Mouse (Mus musculus): ENCODE results near the gene A530016L24Rik. TPM values are rescaled to one million over a fixed set of nuclear protein-coding genes. Genes with fewer than 3 reads are reported as not detected.
A peak's percentile ranks its signal among the peaks of the same experiment; 100 is the strongest.

Gene A530016L24Rik
- polyA plus RNA-seq (2014; fragmentation: Nextera tagmentation; extraction: Ambion mirVana): 0.27 and 0.30 TPM in 2 replicates

GRCm38 (mm10) chr12:112489134-112489533 is at the start of gene A530016L24Rik:
A530016L24Rik (plus strand) TSS chr12:112489448.
- no peak for ATAC-seq (ENCODE audit: insufficient number of reproducible peaks, insufficient read depth, low FRiP score, low read depth)
- no peak within 1 kb of the TSS for H3K27ac ChIP-seq (ENCODE audit: low read length)
- H3K4me2 ChIP-seq (replicated peaks; ENCODE audit: low read depth, low read length): no peak within 1 kb of the TSS
- H3K27me3 ChIP-seq (ENCODE audit: control insufficient read depth, insufficient read depth, low read length): no peaks in the 10 kb centered on the region
- no peak within 1 kb of the TSS for H3K4me3 ChIP-seq (ENCODE audit: low read depth, low read length)
- 84% methylated on average over 8 of the region's 8 CpGs for WGBS
- no peak within 1 kb of the TSS for H3K9ac ChIP-seq (replicated peaks; ENCODE audit: low read depth, low read length)
- H3K36me3 ChIP-seq (ENCODE audit: control insufficient read depth, insufficient read depth, low read length): no peaks in the 10 kb centered on the region
- peaks cover 12% of the 10 kb centered on the region; the same call in 1 of the 2 replicates for H3K4me1 ChIP-seq (ENCODE audit: control insufficient read depth, insufficient read depth, low read length)
- H3K9me3 ChIP-seq (ENCODE audit: control insufficient read depth, low read depth, low read length): no peaks in the 10 kb centered on the region

GRCm38 (mm10) chr12:112439993-112440392 is 49.3 kb upstream of the A530016L24Rik start:
- ATAC-seq (ENCODE audit: insufficient number of reproducible peaks, insufficient read depth, low FRiP score, low read depth): peak; percentile 38; the same call in 1 of the 2 replicates
- no peak overlapping the region for H3K27ac ChIP-seq (ENCODE audit: low read length)
- no peaks in the 10 kb centered on the region for H3K27me3 ChIP-seq (ENCODE audit: control insufficient read depth, insufficient read depth, low read length)
- H3K4me1 ChIP-seq (ENCODE audit: control insufficient read depth, insufficient read depth, low read length): no peaks in the 10 kb centered on the region; the same call in 1 of the 2 replicates
- H3K36me3 ChIP-seq (ENCODE audit: control insufficient read depth, insufficient read depth, low read length): no peaks in the 10 kb centered on the region
- H3K9ac ChIP-seq (replicated peaks; ENCODE audit: low read depth, low read length): no peak overlapping the region
- no peaks in the 10 kb centered on the region for H3K9me3 ChIP-seq (ENCODE audit: control insufficient read depth, low read depth, low read length)
- no peak overlapping the region for H3K4me2 ChIP-seq (replicated peaks; ENCODE audit: low read depth, low read length)
- H3K4me3 ChIP-seq (ENCODE audit: low read depth, low read length): no peak overlapping the region
- WGBS: 29% methylated on average over 1 of the region's 1 CpGs

GRCm38 (mm10) chr12:112449144-112449827 is 40.0 kb upstream of the A530016L24Rik start:
- no peak overlapping the region for H3K4me3 ChIP-seq (ENCODE audit: low read depth, low read length)
- 33% methylated on average over 18 of the region's 18 CpGs for WGBS
- no peak overlapping the region for H3K4me2 ChIP-seq (replicated peaks; ENCODE audit: low read depth, low read length)
- peak overlapping the region; percentile 59; the same call in 1 of the 2 replicates for H3K27ac ChIP-seq (ENCODE audit: low read length)
- H3K9ac ChIP-seq (replicated peaks; ENCODE audit: low read depth, low read length): no peak overlapping the region
- peaks cover 4% of the 10 kb centered on the region; the same call in 1 of the 2 replicates for H3K9me3 ChIP-seq (ENCODE audit: control insufficient read depth, low read depth, low read length)
- no peak for ATAC-seq (ENCODE audit: insufficient number of reproducible peaks, insufficient read depth, low FRiP score, low read depth)
- H3K36me3 ChIP-seq (ENCODE audit: control insufficient read depth, insufficient read depth, low read length): no peaks in the 10 kb centered on the region
- no peaks in the 10 kb centered on the region for H3K27me3 ChIP-seq (ENCODE audit: control insufficient read depth, insufficient read depth, low read length)
- peaks cover 4% of the 10 kb centered on the region; the same call in 1 of the 2 replicates for H3K4me1 ChIP-seq (ENCODE audit: control insufficient read depth, insufficient read depth, low read length)

- ATAC-seq (ENCODE audit: insufficient number of reproducible peaks, insufficient read depth, low FRiP score, low read depth): 0 out of 2 replicates have a peak, but pooled peaks have one; percentile 28
- Histone ChIP-seq H3K27ac (ENCODE audit: low read length) (peak overlapping the region; percentile 59; the same call in 1 of the 2 replicates), H3K4me2 (replicated peaks; ENCODE audit: low read depth, low read length) (no peak overlapping the region)
These were observed 39.4 kb upstream of the A530016L24Rik start for GRCm38 (mm10) chr12:112449828-112450180.

GRCm38 (mm10) chr12:112450883-112451282 is 38.4 kb upstream of the A530016L24Rik start:
- no peaks in the 10 kb centered on the region for H3K36me3 ChIP-seq (ENCODE audit: control insufficient read depth, insufficient read depth, low read length)
- H3K27ac ChIP-seq (ENCODE audit: low read length): no peak overlapping the region
- H3K27me3 ChIP-seq (ENCODE audit: control insufficient read depth, insufficient read depth, low read length): no peaks in the 10 kb centered on the region
- peaks cover 4% of the 10 kb centered on the region; the same call in 1 of the 2 replicates for H3K4me1 ChIP-seq (ENCODE audit: control insufficient read depth, insufficient read depth, low read length)
- H3K9ac ChIP-seq (replicated peaks; ENCODE audit: low read depth, low read length): no peak overlapping the region
- no peak for ATAC-seq (ENCODE audit: insufficient number of reproducible peaks, insufficient read depth, low FRiP score, low read depth)
- 30% methylated on average over 6 of the region's 6 CpGs for WGBS
- H3K4me3 ChIP-seq (ENCODE audit: low read depth, low read length): no peak overlapping the region
- H3K9me3 ChIP-seq (ENCODE audit: control insufficient read depth, low read depth, low read length): peaks cover 4% of the 10 kb centered on the region; the same call in 1 of the 2 replicates
- no peak overlapping the region for H3K4me2 ChIP-seq (replicated peaks; ENCODE audit: low read depth, low read length)

More at GRCm38 (mm10) chr12:112449828-112450180, 39.4 kb upstream of the A530016L24Rik start:
- no peak overlapping the region for H3K4me3 ChIP-seq (ENCODE audit: low read depth, low read length)
- H3K9ac ChIP-seq (replicated peaks; ENCODE audit: low read depth, low read length): no peak overlapping the region
- H3K4me1 ChIP-seq (ENCODE audit: control insufficient read depth, insufficient read depth, low read length): peaks cover 4% of the 10 kb centered on the region; the same call in 1 of the 2 replicates
- WGBS: 53% methylated on average over 8 of the region's 8 CpGs
- no peaks in the 10 kb centered on the region for H3K27me3 ChIP-seq (ENCODE audit: control insufficient read depth, insufficient read depth, low read length)
- H3K36me3 ChIP-seq (ENCODE audit: control insufficient read depth, insufficient read depth, low read length): no peaks in the 10 kb centered on the region
- H3K9me3 ChIP-seq (ENCODE audit: control insufficient read depth, low read depth, low read length): peaks cover 4% of the 10 kb centered on the region; the same call in 1 of the 2 replicates

- 77% methylated on average over 1 of the region's 1 CpGs for WGBS
- Histone ChIP-seq H3K4me2 (replicated peaks; ENCODE audit: low read depth, low read length) (no peak overlapping the region), H3K9ac (replicated peaks; ENCODE audit: low read depth, low read length) (no peak overlapping the region), H3K4me1 (ENCODE audit: control insufficient read depth, insufficient read depth, low read length) (peaks cover 4% of the 10 kb centered on the region; the same call in 1 of the 2 replicates), H3K4me3 (ENCODE audit: low read depth, low read length) (no peak overlapping the region), H3K27ac (ENCODE audit: low read length) (no peak overlapping the region), H3K9me3 (ENCODE audit: control insufficient read depth, low read depth, low read length) (peaks cover 4% of the 10 kb centered on the region; the same call in 1 of the 2 replicates), H3K27me3 (ENCODE audit: control insufficient read depth, insufficient read depth, low read length) (no peaks in the 10 kb centered on the region), H3K36me3 (ENCODE audit: control insufficient read depth, insufficient read depth, low read length) (no peaks in the 10 kb centered on the region)
- ATAC-seq (ENCODE audit: insufficient number of reproducible peaks, insufficient read depth, low FRiP score, low read depth): no peak
These were observed 37.9 kb upstream of the A530016L24Rik start for GRCm38 (mm10) chr12:112451381-112451780.

- H3K27ac ChIP-seq (ENCODE audit: low read length): no peak overlapping the region
- H3K9ac ChIP-seq (replicated peaks; ENCODE audit: low read depth, low read length): no peak overlapping the region
- no peak overlapping the region for H3K4me3 ChIP-seq (ENCODE audit: low read depth, low read length)
- H3K36me3 ChIP-seq (ENCODE audit: control insufficient read depth, insufficient read depth, low read length): no peaks in the 10 kb centered on the region
- H3K9me3 ChIP-seq (ENCODE audit: control insufficient read depth, low read depth, low read length): peaks cover 2% of the 10 kb centered on the region; the same call in 1 of the 2 replicates
- ATAC-seq (ENCODE audit: insufficient number of reproducible peaks, insufficient read depth, low FRiP score, low read depth): no peak
- 88% methylated on average over 9 of the region's 9 CpGs for WGBS
- H3K4me2 ChIP-seq (replicated peaks; ENCODE audit: low read depth, low read length): no peak overlapping the region
- H3K27me3 ChIP-seq (ENCODE audit: control insufficient read depth, insufficient read depth, low read length): no peaks in the 10 kb centered on the region
- H3K4me1 ChIP-seq (ENCODE audit: control insufficient read depth, insufficient read depth, low read length): peaks cover 4% of the 10 kb centered on the region; the same call in 1 of the 2 replicates
These were observed 37.4 kb upstream of the A530016L24Rik start for GRCm38 (mm10) chr12:112451826-112452225.

- Histone ChIP-seq H3K9ac (replicated peaks; ENCODE audit: low read depth, low read length) (no peak overlapping the region), H3K4me1 (ENCODE audit: control insufficient read depth, insufficient read depth, low read length) (no peaks in the 10 kb centered on the region), H3K27ac (ENCODE audit: low read length) (no peak overlapping the region), H3K9me3 (ENCODE audit: control insufficient read depth, low read depth, low read length) (no peaks in the 10 kb centered on the region), H3K4me3 (ENCODE audit: low read depth, low read length) (no peak overlapping the region), H3K27me3 (ENCODE audit: control insufficient read depth, insufficient read depth, low read length) (no peaks in the 10 kb centered on the region), H3K4me2 (replicated peaks; ENCODE audit: low read depth, low read length) (no peak overlapping the region), H3K36me3 (ENCODE audit: control insufficient read depth, insufficient read depth, low read length) (no peaks in the 10 kb centered on the region)
- no peak for ATAC-seq (ENCODE audit: insufficient number of reproducible peaks, insufficient read depth, low FRiP score, low read depth)
- 64% methylated on average over 6 of the region's 6 CpGs for WGBS
These were observed 33.0 kb upstream of the A530016L24Rik start for GRCm38 (mm10) chr12:112456144-112456713.
